ENCODE assay signal across 10 mouse cellular contexts in genomic region chr19:22804311-22804710, GRCm38 (mm10).
"Had no signal": no experiment of that assay in that cellular context is flagged by ENCODE, and none has a peak within 500 bp of the region (broad histone marks: within the 10 kb centered on the region; RNA-seq: fewer than 3 reads in every experiment).

No protein-coding gene starts in this region.

- H3K4me1 ChIP-seq: liver, embryonic 12.5 days; lung, embryonic 15.5 days; midbrain, embryonic 13.5 days had no signal

- H3K4me3 ChIP-seq: layer of hippocampus, adult 2 months; limb, embryonic 15.5 days; liver, embryonic 12.5 days; lung, embryonic 15.5 days; midbrain, embryonic 13.5 days had no signal

- DNase-seq: kidney, adult 9 months; kidney, postnatal 4 days; lung, postnatal 14 days; thymus, adult 18-20 months; thymus, postnatal 14 days had no signal
